Mouse (Mus musculus) telencephalon, adult 2 months (tissue): ENCODE results near the gene Mafb.

ENCODE experiments used
- DNase-seq: peaks from one replicate; pipeline ENCODE4 v3.0.0-alpha.2; 2011; ENCODE audit warnings: low read depth, low spot score

The Mafb gene

DNA sequence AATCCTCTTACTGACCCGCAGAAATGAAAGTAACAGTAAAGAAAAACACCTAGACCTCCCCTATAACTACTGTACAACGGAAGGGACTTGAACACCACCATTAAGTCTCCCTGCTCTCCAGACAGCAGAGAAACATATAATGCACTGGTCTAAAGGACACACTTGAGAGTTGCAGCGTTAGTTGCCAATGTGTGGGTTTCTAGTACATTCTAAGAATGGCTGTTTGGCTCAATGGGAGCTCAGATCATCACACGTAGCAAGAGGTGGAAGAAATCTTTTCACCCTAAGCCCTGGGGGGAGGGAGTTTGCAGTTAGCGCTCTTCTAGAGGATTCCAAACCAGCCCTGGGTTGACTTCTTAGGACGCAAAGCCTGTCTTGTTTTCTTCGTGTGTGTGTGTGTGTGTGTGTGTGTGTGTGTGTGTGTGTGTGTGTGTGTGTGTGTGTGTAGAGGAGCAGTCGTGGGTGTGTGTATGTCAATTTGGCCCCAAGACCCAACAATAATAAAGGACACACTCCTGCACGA, 2.7 kb downstream of the Mafb start:
- no peak for DNase-seq

DNA sequence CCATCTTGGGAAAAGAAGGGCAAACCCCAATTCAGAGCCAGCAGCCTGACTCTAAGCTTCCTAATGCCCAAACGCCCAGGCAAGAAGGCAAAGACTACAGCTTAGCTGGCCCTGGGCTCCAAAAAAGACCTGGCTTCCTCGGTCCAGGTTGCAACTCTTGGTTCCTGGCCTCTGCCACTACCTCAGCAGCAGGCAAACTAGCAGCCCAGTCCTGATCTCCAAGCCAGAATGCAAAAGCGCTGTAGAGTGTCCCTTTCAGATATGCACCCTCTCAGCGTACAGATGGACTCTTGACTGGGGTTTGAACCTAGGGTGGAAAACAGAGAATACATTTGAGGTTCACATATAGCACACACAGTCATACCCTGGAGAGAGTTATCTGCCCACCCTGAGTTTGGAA, 3.7 kb downstream of the Mafb start:
- no peak for DNase-seq

DNA sequence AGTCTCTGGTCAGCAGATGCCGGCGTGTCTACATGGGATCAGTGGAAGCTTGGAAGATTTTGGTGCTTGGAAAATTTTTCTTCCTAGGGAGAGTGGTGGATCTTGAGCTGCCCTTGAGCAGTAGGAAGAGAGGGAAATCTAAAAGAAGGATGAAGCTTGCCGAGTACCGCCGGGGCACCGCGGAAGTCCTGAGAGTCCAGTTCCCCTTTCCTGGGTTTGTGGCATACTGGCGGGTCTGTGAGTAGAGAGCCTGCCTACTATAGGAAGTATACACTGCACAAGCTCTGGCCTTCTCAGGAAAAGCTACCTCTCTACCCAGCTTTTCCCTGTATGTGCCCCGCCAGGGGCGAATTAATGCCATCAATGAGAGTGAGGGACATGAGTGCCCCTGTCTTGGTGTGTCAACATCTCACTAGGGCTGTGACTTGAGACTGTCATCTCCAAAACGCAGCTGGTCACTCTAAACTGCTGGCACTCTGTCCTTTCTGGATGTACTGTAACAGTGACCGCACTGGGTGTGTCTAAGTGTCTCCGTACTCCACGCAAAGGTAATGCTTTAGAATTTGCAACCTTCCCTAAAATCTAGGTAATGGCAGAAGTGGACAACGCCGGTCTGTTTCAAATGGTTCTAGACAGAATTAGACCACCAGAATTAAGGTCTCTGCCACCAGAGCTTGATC, 5.3 kb downstream of the Mafb start:
- DNase-seq = no peak

DNA sequence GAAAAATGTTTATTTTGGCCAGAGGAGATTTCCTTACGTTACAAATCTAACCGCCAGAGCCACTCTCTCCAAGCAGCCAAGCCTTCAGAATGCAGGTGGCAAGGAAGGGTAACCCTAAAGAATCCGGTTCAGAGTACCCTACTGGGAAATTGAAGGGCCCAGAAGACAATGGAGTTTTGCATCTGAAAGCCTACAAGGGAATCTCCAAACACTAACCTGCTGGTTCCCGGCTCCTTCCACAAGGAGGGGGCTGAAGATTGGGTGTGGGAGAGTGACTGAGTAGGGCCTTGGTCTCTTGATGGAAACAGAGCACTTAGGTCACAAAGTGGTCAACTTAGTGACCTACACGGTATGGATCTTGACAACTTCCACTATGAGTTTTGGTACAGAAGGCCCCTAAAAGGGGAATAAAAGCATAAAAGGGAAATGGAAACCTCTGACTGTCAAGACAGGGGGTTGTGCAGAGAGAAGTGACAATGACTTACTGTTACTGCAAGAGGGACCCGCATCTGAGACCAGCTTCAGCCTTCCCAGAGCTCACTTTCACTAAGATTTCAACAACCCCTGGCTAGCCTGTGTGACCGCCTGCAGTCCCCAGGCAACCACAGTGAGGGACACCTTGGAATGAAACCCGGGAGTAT, 6.5 kb downstream of the Mafb start:
- no peak for DNase-seq

DNA sequence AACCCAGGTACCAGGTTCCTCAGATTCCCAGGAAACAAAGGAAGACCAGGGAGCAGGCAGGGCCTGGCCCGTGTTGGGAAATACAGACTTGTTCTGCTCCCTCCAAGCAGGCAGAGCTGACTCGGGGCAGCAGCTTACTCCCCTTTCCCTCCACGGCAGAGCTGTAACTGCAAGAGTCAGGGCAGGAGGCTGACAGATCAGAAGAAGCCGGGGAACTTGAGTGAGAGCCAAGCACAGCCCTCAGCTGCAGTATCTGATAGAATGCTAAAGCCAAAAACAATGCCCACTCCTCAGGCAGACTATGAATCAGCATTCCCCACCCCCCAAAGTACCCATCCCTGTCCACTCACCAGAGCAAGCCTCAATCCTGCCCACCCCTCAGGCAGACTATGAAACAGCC, 8.0 kb downstream of the Mafb start:
- no peak for DNase-seq

DNA sequence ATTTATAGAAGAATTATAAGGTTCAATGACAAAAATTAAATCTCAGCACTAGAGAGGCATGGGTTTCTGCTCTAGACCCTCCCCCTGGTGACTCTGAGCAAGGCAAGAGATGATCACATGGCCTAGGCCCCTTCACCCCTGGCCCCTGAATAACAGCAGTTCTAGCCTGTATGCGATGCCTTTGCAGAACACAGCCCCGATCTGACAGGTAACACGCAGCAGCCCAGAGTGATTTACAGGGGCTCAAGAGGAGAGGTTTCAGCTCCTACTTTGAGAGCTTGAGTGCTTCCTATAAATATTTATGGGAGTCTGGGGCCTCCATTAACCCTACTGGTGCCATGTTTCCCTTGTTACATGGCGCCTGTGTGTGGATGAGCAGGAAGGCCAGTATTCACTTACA, 9.4 kb downstream of the Mafb start:
- no peak for DNase-seq

DNA sequence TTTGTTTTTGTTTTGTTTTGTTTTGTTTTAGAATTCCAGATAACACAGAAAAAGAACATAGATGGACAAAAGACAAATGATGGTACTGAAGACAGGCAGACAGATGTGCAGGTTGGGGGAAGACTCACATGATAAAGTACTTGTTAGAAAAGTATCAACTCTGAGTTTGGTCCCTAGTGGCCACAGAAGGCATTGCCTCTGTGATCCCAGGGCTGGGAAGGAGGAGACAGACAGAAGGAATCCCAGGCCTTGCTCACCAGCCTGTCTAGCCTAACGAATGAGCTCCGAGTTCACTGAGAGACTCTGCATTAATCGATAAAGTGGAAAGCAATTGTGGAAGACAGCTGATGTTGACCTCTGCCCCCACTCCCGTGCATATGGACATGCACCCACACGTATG, 10.7 kb downstream of the Mafb start:
- no peak for DNase-seq

DNA sequence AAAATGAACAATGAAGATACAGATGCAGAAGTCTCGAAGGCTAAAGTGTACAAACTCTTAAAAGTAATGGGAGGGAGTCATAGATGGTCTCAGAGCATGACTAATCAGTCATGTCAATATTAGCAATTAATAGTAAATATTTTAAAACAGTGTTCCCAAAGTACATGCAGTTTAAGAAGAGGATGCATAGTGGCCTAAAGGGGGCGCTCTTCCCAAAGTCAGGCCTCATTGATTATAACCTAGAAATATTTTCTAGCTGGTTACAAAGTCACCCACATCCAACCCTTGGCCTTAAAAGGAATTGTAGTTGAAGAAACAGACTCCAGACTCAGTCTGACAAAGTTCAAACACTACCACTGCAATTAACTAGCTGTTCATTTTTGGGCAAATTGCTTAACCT, 12.5 kb downstream of the Mafb start:
- no peak for DNase-seq

DNA sequence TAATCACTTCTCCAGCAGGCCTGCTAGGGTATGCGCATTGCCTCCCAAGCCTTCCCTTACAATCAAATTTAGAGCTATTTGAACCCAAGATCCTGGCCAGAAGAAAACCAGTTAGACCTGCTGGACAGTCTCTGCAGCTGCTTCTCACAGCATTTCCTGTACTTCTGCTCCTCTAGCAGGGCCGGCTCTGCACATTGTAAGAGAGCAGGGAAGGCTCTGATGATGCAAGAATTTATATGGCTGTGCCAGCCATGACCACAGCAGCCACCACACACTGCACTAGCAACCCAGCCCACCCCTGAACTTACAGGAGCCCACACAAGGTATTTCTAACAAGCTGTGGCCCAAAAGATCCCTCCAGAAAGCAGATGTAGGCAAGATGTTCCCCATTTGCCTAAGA, 13.3 kb downstream of the Mafb start:
- DNase-seq = no peak

DNA sequence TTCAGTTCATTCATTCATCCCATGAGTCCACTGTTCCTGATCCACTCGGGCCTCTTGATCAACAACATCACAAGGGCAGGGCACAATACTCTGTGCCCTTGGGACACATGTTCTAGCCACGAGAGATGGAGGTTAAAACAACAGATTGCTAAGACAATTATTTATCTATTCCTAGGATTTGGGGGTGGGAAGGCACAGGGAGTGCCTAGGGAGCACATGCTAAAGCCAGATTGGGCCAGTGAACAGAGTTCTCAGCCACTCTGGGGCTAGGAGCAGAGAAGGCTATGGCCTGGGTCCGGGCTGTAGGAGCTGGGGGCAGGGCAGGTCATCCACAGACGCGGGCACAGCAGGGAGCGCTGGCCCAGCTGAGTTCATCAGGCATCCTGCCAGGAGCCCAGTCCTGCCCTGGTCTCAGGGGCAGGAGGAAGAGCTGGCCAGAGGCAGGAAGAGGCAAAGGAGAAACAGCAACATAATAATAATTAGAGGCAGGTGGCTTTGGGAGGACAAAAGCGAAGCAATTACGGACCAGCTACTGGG, 15.8 kb downstream of the Mafb start:
- no peak for DNase-seq

DNA sequence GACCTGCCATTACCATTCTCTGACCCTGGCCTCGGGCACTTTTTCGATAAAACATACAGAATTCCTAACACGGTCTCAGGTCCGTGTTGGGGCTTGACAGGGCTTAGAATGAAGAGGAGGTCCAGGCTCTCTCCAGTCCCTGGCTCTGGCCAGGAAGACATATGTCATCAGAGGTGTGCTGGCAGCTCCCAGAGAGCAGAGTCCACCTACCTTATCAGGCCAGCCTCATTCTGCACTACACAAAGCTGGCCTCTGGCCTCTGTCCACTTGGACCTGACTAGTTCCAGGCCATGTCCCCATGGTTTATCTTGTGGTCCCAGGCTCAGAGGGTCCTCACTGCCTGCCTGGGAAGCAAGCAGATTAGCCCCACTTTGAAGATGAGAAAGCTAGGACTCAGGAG, 17.3 kb downstream of the Mafb start:
- DNase-seq = no peak

DNA sequence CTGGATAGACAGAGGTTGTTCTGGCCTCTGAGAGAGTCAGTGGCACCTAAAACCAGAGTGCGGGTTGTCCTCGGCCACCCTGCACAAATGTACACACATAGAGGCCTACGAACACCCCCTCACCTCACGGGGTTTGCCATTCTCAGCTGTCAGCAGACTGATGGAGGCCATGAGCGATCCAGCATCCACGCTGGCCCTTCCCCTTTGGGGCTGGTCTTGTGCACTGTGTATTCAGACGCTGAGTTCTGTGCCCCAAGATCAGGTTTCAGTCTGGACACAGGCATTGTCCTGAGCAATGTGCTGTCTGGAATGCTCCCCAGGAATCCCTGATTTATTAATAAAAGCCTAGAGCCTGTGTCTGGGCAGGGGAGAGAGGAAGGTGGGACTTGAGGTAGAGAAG, 18.1 kb downstream of the Mafb start:
- no peak for DNase-seq

DNA sequence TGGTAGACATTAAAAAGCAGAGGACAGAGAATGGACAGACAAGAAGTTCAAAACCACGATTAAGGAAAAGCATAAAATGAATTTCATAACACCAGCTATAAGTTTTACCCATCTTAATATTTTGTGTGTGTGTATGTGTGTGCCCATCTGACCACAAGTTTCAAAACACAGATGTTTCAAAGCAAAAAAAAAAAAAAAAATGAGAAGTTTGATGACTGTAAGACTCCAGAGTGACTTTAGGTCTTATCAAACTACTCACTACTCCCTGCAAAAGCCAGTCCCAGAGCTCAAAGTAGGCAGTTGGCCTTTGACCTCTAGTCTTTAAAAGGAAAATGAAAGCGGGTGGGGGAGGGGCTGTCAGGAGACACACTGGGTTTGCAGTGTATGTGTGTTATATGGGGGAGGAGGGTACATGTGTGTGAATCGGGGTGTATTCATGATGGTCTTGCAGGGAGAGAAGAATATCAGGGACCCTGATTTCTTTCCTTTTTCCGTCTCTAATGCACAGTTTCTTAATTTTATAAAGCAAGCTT, 18.7 kb downstream of the Mafb start:
- no peak for DNase-seq

DNA sequence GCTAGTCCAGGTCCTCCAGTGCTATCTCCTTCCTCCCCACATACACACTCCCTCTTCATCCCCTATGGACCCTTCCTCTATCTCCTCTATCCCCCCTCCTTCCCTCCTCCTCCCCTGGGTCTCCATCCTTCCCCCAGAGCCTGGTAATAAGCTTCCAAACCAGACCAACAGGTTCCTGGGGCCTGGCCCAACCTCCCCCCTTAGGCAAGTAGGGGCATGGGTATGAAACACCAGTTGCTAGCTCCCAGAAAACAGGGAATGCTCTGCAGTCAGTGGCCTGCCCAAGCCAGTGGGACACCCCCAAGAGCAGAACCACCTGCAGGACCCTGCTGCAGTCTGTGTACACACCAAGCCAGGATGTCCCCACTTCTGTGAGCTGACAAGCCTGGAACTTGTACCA, 21.2 kb downstream of the Mafb start:
- no peak for DNase-seq

DNA sequence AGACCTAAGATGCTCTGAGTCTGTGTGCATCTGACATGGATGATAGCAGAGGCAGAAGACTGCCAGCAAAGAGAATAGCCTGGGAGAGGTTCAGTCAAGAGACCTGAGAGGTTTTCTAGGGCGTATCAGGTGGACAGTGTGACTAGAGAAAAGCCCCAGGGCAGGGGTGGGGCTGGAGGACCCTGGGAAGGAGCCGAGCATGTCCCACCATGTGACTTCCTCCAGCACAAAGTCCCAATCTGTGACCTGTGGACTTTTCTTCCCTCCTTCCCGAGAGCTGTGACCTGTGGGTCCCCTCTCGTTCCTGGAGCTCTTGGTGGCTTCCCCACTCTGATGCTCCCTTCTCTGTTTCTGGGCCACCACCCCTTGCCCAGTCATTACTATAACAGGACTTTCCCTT, 26.7 kb downstream of the Mafb start:
- no peak for DNase-seq

DNA sequence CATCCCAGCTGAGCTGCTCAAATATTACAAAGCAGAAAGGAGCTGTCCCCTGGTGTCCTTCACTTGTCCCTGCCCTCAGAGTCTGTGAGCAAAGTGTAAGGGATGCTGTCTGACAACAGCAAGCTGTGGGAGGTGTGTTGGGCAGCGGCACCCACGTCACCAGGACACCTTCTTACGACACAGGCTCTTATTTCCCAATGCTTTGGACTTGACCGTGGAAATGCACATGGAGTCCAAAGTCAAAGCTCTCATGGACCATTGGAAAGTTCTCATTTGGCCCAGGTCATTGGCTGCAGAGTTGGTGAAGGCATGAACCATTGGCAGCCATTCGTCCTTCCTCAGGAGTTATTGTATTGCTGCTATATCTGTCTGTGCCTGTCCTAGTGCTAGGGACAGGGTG, 27.3 kb downstream of the Mafb start:
- no peak for DNase-seq

DNA sequence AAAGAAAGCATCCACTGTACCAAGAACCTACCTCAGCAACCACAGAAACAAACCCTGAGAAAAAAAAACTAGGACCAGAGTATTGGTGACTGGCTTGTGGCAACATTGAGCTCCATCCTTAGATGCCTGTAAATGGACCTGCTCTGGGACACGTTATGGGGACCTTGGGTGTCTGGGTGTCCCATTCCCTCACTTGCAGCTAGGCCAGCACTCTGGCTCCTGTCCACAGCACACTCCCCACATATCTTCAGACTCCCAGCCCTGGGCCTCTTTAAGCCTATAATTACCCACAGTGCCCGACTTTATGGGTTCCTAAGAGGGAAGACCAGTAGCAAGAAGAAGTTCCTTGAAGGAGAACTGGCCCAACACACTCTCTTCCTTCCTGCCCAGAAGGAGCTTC, 30.8 kb downstream of the Mafb start:
- no peak for DNase-seq

DNA sequence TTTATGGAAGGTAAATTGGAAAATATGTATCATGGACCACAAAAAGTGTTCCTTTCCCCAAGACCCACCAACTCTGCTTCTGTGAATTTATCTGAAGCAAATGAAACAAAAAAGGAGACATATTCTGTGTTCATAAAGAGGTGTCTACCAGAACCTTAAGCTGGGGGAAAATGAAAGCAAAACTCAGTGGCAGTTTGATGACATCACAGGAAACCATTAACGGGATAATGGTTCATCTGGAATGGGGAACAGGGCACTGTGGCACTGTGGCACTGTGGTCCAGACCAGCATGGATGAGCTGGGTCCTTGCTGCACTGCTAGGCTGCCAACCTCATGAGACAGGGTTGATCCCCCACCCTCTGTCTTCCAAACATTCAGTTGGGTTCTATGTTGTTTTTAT, 31.8 kb downstream of the Mafb start:
- no peak for DNase-seq

DNA sequence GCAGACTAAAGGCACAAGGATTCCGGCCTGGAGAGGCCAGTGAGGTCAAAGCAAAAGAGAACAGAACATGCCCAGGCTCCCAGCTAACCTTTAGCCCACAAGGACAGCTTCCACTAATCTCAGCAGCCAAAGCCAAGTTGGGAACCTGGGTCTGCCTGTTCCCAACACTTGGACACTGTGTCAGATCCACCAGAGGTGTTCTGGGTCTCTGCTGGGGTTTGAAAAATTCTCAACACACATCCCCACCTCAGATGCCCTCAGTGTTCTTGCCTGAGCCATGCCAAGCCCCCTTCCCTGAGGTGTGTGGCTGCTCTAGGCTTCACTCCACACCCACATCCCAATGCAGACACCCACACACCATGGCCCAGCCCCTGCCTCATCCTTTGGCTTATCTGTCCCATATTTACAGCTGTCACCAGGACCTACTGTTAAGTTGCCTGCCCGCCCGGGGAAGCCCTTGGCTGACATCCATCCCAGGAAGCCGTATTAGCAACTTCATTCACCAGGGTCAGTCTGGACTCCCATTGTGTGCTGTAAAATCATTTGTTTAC, 32.7 kb downstream of the Mafb start, which contains the start of gene Gm826:
Gene Gm826 (minus strand): TSS at position 52 of the 551 bp plus-strand sequence.
- DNase-seq = no peak

DNA sequence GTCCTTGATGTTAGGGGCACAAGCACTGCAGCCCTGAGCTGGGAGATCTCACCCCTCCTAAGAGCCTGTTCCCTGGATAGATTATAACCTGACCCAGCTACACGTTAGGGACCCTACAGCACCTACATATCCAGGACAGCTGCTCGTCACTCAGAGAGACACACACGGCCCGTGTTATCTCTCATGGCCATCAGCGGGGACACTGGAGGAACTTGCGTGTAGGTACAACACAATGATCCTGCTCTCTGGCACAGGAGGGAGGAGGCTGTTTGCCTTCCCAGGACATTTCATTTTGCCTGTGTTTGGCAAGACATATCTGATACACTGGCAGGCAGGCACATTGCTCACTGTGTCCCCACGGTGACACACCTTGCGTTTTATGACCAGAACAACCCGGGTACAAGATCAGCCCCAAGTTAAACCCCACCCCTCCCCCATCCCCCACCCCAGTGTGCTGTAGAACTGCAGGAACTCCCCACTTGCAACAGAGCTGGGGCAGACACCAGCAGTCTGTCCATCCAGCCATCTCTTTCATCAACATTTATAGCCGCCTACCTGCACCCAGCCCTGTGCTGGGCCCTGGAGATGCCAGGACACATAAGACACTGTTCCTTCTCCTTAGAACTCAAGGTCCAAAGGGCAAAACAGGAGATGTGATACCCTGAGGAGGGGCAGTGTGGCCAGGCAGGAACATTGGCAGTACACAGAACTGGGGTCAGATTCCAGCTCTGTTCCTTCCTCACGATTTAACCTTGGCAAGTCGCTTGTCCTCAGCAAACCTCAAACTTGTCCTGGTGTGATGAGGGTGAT, 34.1 kb downstream of the Mafb start:
- no peak for DNase-seq

DNA sequence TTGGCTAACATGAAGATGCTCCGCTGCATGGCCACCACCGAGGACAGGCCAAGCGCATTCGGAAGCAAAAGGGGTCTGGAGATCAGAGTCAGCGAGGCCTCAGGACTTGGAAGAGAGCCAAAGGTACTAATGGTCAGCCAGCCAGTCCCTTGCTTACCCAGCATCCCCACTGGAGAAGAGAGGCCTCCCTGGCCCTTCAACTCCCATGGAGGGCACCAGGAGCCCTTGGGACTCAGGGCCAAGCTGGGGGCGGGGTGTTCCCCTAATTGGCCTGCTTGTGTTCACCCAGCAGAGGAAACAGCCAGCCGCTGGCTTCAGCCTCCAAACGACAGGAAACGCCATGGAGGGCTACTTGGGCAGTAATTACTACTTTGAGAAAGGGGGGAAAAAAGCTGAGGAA, 38.0 kb downstream of the Mafb start:
- no peak for DNase-seq

DNA sequence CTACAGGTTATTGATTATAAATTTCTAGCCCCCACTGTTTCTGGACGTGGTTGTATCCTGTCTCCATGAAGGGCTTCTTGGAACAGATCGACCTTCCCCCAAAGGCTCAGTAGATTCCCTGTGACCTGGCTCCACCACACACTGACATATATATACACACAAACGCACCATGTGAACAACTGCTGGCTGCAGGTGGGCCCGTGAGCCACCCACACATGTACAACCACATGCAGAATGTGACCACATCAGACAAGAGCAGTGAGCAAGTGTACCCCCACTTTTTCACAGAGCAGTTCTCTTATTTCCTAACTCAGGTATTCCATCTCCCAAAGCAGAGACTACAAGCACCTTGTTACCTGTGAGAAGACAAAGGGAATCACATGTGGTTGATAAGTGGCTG, 39.1 kb downstream of the Mafb start:
- no peak for DNase-seq
